Mouse (Mus musculus) ovary, postnatal 10 days (tissue): Measurements from ENCODE around the gene Rnf212b.

Experiments
- DNase-seq: peaks from one replicate; pipeline ENCODE4 v3.0.0; 2022; ENCODE audit warnings: low spot score

Rnf212b gene

GRCm38 (mm10) chr14:54796760-54797159 lies 17.2 kb upstream of the Rnf212b start:
- DNase-seq, result no peak

GRCm38 (mm10) chr14:54799686-54800085 lies 14.3 kb upstream of the Rnf212b start:
- DNase-seq, result no peak

DNA sequence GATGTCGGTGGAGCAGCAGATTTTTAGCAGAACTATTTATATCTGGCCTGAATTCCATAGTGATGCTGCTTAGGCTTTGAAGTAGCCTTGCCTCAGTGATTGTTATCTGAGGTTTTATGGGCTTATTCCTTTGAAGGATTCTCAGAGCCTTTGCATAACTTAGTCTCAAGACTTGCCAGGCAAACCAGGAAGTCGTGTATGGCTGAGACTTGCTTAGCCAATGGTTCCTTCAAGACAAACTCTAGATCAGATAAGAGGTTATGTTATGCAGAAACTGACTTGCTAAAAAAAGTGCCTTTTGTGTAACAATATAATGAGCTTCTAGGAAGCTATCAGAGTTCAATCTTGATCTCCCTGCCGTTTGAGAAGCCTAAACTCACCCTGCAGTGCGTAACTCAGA lies 11.5 kb upstream of the Rnf212b start:
- DNase-seq, result no peak

- DNase-seq, result no peak
Observed at GRCm38 (mm10) chr14:54806124-54806523, 7.8 kb upstream of the Rnf212b start.

DNA sequence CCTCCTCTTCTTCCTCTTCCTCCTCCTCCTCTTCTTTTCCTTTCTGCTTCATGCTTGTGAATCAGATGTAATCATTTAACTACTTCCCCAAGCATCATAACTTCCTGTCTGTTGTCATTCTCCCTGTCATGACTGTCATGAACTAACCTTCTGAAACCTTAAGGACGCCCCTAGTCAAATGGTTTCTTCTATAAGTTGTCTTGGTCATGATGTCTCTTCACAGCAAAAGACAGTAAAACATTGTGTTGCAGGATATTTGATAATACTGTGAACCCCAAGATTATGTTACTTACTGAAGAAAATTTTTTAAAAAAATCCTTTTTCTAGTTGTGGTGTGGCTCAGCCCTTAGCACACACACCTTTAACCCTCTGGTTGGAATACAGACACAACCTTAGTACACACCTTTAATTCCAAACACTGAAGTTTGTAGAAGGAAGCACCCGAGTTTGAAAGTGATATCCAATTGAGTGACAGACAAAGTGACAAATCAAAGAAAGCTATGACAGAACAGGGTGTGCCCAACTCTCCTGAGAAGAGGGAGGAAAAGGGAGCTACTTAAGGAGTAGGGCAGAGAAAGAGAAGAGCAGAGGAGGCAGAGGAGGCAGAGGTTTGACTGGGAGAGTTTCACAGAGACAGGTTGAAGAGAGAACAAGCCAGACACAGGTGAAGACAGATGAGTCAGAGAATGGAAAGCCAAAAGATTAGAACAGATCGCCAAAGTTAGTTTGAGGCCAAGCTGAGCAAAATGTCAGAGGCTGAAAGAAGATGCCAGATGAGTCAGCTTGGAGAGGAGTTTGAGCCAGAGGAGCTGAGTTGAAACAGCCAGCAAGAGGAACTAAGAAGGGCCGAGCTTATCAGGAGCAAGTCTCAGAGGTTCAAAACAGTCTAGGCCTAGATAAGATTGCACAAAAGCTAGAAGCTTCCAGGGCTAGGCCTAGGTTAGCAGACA lies 4.9 kb upstream of the Rnf212b start:
- no peak for DNase-seq

- DNase-seq, result no peak
Observed at GRCm38 (mm10) chr14:54809668-54810033, 4.3 kb upstream of the Rnf212b start.

- DNase-seq, result no peak
Observed at GRCm38 (mm10) chr14:54815737-54816136, 1.8 kb downstream of the Rnf212b start.

DNA sequence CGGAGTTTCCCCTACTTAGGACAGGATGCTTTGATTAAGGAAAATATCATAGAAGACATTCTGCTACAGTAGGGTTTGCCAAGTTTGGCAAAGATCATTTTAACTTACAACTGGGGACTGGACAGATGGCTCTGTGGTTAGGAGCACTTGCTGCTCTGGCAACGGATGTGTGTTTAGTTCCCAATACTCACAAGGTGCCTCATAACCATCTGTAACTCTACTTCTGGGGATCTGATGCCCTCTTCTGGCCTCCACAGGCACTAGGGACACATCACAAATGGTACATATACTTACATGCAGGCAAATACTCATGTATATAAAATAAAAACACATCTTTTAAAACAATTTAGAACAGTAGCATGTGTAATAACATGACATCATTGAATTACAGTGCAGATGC lies 3.9 kb downstream of the Rnf212b start:
- no peak for DNase-seq

DNA sequence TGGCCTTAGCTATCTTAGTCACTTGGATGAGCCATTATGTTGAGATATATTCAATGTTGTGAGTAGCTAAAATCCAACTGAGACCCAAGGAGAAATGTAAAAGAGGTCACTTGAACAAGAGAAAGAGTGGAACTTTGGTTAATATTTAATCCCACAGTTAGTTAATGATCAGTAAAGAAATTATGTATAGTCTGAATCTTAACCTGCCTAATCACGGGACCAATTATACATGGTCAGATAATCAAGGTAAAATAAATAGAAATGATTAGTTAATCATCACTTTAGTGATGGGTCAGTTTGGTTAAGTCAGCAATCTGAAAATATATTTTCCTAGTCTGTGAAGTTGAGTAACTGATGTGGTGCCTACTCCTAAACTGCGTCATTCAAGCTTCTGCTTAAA lies 8.4 kb downstream of the Rnf212b start:
- no peak for DNase-seq

GRCm38 (mm10) chr14:54823716-54824115 lies 9.8 kb downstream of the Rnf212b start:
- no peak for DNase-seq

DNA sequence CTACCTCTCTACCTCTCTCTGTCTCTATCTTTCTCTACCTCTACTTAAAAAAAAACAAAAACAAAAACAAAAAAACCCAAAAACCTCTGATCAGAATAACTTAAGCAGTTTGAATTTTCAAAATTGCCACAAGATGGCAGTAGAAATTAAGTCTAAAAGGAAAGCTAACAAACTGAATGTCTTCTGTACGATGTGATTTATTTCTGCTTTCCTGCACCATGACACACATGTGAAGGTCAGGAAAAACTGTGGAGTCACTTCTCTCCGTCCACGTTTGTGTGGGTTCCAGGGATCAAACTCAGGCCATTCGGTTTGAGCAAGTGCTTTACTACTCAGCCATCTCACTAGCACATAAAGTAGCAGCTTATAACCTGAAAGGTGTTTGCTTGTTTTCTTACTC lies 29.5 kb downstream of the Rnf212b start:
- no peak for DNase-seq

DNA sequence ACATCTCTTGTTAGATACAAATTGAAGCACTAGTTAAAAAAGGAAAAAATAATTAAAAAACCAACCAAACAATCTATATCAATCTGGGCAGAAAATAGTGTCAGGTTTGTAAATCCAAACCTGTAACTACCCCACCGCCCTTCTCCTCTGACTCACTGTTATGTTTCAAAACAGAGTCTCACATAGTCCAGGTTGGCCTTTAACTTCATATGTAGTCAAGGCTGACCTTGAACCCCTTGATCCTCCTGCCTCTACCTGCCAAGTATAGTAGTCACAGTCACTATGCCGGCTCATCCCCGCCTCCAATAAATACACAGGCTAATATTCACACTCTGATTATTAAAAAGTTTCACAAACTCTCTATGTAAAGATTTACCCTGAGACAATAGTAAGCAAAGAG lies 41.8 kb downstream of the Rnf212b start:
- no peak for DNase-seq

- no peak for DNase-seq
Observed at GRCm38 (mm10) chr14:54856703-54857102, 42.8 kb downstream of the Rnf212b start.

GRCm38 (mm10) chr14:54857891-54858290 lies 44.0 kb downstream of the Rnf212b start:
- no peak for DNase-seq

DNA sequence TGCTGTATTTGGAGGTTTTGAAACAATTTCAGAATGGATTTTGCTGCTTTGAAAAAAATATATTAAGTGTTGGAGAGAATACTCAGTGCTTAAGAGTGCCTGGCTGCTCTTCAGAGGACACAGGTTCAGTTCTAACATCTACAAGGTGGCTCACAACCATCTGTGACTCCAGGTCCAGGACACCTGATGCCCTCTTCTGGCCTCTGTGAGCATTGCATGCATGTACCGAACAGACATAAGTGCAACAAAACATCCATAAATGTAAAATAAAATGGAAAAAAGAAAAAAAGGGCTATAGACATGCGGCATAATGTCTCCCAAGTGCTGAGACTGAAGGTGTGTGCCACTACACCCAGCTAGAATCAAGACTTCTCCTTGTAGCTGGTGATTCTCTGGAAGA lies 46.6 kb downstream of the Rnf212b start:
- no peak for DNase-seq

- peak; percentile 84 for DNase-seq
Observed at GRCm38 (mm10) chr14:54863501-54864312, 49.8 kb downstream of the Rnf212b start.

DNA sequence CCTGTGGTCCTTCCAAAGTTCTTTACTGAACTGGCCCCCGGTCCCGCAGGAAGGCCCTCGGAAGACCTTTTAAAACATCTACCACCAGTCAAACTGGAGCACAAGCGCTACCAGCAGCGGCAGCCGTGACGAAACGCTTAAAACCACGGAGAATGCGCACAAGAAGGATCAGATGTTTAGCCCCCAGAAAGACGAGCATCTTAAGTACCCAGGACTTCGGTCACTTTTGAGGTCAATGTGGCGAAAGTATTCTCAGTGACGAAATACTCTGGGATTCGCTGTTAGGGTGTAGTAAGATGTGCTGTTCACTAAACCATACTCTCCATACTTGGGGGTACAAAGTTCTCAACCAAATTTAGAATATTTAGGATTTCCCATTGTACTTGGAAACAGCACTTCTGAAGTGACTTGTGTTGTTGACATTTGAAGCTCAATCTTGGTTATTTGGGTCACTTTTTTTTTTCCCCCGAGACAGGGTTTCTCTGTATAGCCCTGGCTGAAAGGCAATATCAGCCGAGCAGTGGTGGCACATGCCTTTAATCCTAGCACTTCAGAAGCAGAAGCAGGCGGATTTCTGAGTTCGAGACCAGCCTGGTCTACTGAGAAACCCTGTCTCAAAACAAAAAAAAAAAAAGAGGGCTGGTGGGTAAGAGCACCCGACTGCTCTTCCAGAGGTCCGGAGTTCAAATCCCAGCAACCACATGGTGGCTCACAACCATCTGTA lies 50.5 kb downstream of the Rnf212b start:
- no peak for DNase-seq

DNA sequence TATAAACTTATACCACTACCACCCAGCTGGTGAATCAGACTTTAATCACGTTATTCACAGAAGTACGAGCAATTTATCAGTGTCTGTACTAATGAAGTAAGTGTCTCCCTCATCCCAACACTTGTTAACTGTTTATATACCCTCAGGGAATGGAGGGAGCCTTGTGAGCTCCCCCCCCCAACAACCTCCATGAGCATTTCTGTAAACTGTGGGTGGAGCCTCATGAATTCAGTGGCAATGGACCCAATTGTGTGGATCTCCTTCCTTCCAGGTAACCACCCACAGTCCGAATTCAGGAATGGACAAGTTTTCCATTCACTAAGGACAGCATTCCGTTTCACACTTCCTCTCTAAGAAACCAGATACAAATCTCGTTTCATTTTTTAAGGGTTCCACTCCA lies 51.7 kb downstream of the Rnf212b start:
- no peak for DNase-seq

DNA sequence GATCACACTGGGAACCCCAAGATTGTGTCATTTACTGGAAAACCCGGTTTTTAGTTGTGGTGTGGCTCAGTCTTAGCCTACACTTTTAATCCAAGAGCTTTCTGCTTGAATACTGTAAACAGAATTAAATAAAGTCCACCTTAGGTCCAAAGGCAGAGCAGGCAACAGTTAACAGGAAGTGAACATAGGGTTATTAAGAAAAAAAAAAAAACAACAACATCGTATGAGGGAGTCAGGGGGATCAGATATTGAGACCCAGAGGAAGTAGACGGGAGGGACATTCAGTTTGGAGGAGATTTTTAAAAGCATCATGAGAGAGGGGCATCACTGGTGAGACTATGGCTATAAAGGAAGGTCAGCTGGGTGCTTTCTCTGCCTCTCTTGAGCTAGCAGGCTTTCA lies 52.3 kb downstream of the Rnf212b start:
- DNase-seq, result no peak

- DNase-seq, result no peak
Observed at GRCm38 (mm10) chr14:54866936-54867335, 53.0 kb downstream of the Rnf212b start.

GRCm38 (mm10) chr14:54868026-54868425 lies 54.1 kb downstream of the Rnf212b start:
- no peak for DNase-seq

DNA sequence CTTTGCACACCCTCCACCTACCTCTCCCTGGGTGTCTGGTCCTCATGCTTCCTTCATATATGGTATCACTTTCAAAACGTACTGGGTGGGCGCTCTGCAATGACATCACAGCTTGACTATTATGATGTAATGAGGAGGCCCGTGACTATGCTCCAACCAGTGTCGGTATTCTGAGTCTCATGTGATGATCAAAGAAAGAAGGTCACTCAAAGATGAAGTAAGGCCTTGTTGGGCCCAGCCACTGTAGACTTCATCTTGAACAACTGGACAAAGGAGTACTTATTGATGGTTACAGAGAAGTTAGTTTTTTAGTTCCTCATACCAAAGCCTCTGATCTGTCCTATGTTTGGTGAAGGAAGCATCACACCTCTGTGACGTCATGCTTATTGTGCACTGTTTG lies 56.9 kb downstream of the Rnf212b start, which contains the start of gene Homez:
TSS of gene Homez (minus strand) at position 101 of the 400 bp plus-strand sequence.
- no peak for DNase-seq
